Mouse (Mus musculus) bone marrow, adult 2 months (tissue): ENCODE data around the gene Espl1. TPM values are rescaled to one million over a fixed set of nuclear protein-coding genes. Genes with fewer than 3 reads are reported as not detected.

Experiments
- H3K27ac ChIP-seq: fragments of 200-500 bp; 2 replicates; pipeline ENCODE4 v1.5.1; 2012; ENCODE audit warnings: low read depth, mild to moderate bottlenecking, control low read depth, inconsistent platforms, low read length; ENCODE audit not compliant: control insufficient read depth, poor library complexity, insufficient read depth
- H3K4me1 ChIP-seq: fragments of 200-500 bp; 2 replicates; pipeline ENCODE4 v1.6.1; 2011; ENCODE audit warnings: low read length; ENCODE audit not compliant: control insufficient read depth, insufficient read depth
- H3K4me3 ChIP-seq: fragments of 200-500 bp; replicated peaks from 2 replicates; pipeline ENCODE3; 2011; ENCODE audit warnings: mild to moderate bottlenecking, low read depth, low read length, control low read depth; ENCODE audit not compliant: control insufficient read depth
- CTCF ChIP-seq: fragments of 200-500 bp; IDR thresholded peaks from 2 replicates; pipeline ENCODE4 v1.5.1; 2011; ENCODE audit warnings: low read length, control low read depth; ENCODE audit not compliant: control insufficient read depth, insufficient read depth
- POLR2A ChIP-seq: fragments of 200-500 bp; IDR thresholded peaks from 2 replicates; pipeline ENCODE4 v1.6.1; 2011; ENCODE audit warnings: low read depth, mild to moderate bottlenecking, control low read depth, low read length, borderline replicate concordance; ENCODE audit not compliant: control insufficient read depth
- WGBS: fragments of 180-500 bp; shearing (Covaris S2); methylation state at CpG from one replicate; pipeline ENCODE4 v1.1.7; 2018; 5-methylcytosine and 5-hydroxymethylcytosine counted together
- polyA plus RNA-seq: library from polyadenylated mRNA; stranded (reverse); fragments of >200 nt; gene quantifications from 2 replicates; pipeline ENCODE4 v1.2.4, GENCODE M21; 2011; ENCODE audit warnings: low replicate concordance; ENCODE audit not compliant: missing spikeins, insufficient read depth, insufficient read length

The Espl1 gene
- polyA plus RNA-seq, 1 experiment, result 39.8 TPM

- no peak for TF ChIP-seq POLR2A
- no peak for TF ChIP-seq CTCF
- no peak overlapping the region for H3K27ac ChIP-seq
- H3K4me1 ChIP-seq, result peaks cover 6% of the 10 kb centered on the region; the same call in 1 of the 2 replicates
- no peak overlapping the region for H3K4me3 ChIP-seq
- 92% methylated on average over 19 of the region's 19 CpGs for WGBS
Measured at GRCm38 (mm10) chr15:102280623-102281022, 15.4 kb upstream of the Espl1 start.

DNA sequence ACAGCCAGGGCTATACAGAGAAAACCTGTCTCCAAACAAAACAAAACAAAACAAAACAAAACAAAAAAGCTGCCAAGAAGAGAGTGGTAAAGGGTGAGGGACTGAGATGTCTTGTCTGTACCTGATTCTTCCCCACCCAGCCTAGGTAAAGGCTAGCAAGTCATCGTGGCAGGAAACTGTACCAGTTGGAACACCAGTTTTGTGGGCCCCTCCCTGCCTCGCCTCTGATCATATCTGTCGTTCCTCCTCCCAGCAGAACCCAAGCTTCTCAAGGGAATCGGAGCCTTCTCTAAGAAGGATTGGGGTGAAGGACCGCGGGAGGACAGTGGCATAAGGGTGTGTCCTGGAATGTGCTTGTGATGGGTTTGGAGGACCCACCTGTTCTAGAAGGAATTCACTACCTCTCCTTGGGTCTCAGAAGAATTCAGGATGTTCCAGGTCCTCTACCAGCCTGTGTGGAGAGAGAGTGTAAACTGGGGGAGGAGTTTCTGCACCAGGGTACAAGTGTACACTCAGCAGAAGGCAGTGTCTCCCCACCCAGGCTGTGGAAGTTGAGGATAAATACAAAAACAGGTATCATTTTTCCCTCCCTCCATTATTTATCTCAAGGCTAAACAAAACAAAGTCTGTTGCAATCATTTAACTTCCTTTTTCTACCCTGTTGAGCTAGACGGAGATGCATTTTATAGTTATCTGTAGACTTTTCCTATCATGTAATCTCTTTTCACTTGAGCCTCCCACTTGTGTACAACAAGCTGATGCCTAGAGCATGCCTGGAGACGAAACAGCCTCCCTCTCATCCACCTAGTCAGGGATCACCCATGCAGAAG, 13.4 kb upstream of the Espl1 start:
- no peak overlapping the region for H3K4me3 ChIP-seq
- WGBS, result 34% methylated on average over 8 of the region's 8 CpGs
- peak overlapping the region; percentile 43; the same call in 1 of the 2 replicates for H3K27ac ChIP-seq
- peaks cover 6% of the 10 kb centered on the region; the same call in 1 of the 2 replicates for H3K4me1 ChIP-seq
- TF ChIP-seq CTCF, result no peak
- TF ChIP-seq POLR2A, result no peak

DNA sequence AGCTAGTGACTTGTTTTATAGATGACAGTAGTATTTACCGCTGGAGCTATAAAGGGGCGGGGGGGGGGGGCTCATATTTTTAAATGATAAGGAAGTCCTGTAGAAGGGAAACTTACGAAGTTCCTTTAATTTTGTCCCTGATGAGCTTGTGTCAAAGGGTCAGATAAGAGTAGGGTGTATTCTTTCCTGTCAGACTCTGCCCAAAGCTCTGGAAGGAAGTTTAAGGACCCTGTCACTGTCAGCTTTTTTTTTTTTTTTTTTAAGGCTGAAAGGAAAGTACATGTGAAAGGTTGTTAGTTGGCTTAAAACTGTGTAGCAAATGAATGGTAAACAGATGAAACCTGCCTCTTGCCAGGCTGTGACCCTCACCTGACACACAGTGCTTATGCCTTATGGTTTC, 12.4 kb upstream of the Espl1 start:
- H3K27ac ChIP-seq, result no peak overlapping the region
- TF ChIP-seq POLR2A, result no peak
- TF ChIP-seq CTCF, result no peak
- peaks cover 6% of the 10 kb centered on the region; the same call in 1 of the 2 replicates for H3K4me1 ChIP-seq
- H3K4me3 ChIP-seq, result no peak overlapping the region
- WGBS, result 48% methylated on average over 3 of the region's 3 CpGs

DNA sequence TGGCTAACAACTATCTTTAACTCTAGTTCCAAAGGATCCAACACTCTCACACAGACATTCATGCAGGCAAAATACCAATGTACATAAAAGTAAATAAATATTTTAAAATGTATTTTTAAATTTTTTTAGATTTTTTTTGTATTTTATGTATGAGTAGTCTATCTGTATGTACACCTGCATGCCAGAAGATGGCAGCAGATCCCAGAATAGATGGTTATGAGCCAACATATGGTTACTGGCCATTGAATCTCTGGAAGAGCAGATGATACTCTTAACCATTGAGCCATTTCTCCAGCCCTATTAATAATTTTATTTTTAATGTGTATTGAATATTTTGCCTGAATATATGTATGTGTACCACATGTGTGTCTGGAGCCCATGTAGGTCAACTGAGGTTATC, 8.7 kb upstream of the Espl1 start:
- TF ChIP-seq POLR2A, result no peak
- peak; percentile 29; the same call in 1 of the 2 replicates for TF ChIP-seq CTCF
- Histone ChIP-seq H3K4me3 (no peak overlapping the region), H3K4me1 (peaks cover 4% of the 10 kb centered on the region; the same call in 1 of the 2 replicates), H3K27ac (no peak overlapping the region)

DNA sequence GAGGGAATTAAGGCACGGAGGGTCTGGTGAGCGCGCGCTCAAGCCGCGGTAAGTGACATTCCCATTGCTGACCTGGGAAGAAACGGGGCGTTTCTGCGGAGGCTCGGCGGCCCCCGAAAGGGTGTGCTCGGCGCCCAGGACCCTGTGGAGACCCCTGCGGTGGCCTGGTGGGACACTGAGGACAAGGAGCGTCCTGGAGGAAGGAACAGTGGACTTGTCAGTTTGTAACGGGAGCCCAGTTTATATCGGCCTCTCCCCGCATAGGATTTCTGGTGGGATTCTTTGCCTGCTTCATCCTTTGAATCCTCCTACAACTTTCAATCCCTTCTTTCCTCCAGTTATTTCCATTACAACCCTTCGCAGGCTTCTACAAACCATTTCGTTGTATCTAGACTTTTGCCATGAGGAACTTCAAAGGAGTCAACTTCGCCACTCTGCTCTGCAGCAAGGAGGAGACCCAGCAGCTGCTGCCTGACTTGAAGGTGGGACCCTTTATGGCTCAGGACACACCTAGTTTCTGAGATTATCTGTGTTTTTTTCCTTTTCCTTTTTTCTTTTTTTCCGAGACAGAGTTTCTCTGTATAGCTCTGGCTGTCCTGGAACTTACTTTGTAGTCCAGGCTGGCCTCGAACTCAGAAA, 421 bp downstream of the Espl1 start:
- no peak for TF ChIP-seq CTCF
- TF ChIP-seq POLR2A, result no peak
- H3K27ac ChIP-seq, result 0 out of 2 replicates have a peak overlapping the region, but pooled peaks have one; percentile 26
- H3K4me3 ChIP-seq, result peak overlapping the region; percentile 94
- no peaks in the 10 kb centered on the region for H3K4me1 ChIP-seq
- WGBS, result 4% methylated on average over 24 of the region's 24 CpGs

DNA sequence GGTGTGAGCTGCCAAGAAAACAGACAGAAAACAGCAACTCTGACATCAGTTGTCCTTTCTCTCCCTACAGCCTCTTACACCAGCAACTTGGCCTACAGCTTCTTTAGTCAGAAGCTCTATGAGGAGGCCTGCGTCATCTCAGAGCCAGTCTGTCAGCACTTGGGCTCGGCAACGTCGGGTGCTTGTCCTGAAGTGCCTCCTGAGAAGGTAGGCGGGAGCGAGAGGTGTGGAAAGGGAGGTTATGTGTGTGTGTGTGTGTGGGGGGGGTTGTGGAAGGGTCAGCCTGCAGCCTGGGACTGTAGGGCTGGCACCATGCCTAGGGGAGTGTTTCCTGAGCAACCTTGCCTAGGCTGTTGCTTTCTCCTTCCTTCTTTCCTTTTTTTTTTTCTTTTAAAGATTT, 6.5 kb downstream of the Espl1 start:
- H3K27ac ChIP-seq, result no peak overlapping the region
- WGBS, result 83% methylated on average over 6 of the region's 6 CpGs
- H3K4me1 ChIP-seq, result no peaks in the 10 kb centered on the region
- no peak overlapping the region for H3K4me3 ChIP-seq
- TF ChIP-seq CTCF (no peak), POLR2A (no peak)

DNA sequence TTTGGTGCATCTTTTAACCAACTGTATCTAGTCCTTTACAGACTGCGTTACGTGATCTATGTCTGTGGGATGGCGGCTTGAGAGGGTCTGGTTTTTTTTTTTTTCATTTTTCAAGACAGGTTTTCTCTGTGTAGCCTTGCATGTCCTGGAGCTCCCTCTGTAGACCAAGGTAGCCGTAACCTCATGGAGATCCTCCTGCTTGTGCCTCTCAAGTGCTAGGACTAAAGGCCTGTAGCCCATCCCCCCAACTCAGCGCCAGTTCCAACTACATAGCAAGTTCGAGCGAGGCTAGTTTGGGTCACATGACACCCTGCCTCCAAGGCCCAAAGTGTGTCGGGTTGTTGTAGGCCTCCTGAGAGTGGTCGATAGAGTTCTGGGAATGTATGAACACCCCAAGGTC, 12.7 kb downstream of the Espl1 start:
- TF ChIP-seq POLR2A (no peak), CTCF (no peak)
- no peak overlapping the region for H3K27ac ChIP-seq
- 92% methylated on average over 9 of the region's 9 CpGs for whole genome bisulfite sequencing

DNA sequence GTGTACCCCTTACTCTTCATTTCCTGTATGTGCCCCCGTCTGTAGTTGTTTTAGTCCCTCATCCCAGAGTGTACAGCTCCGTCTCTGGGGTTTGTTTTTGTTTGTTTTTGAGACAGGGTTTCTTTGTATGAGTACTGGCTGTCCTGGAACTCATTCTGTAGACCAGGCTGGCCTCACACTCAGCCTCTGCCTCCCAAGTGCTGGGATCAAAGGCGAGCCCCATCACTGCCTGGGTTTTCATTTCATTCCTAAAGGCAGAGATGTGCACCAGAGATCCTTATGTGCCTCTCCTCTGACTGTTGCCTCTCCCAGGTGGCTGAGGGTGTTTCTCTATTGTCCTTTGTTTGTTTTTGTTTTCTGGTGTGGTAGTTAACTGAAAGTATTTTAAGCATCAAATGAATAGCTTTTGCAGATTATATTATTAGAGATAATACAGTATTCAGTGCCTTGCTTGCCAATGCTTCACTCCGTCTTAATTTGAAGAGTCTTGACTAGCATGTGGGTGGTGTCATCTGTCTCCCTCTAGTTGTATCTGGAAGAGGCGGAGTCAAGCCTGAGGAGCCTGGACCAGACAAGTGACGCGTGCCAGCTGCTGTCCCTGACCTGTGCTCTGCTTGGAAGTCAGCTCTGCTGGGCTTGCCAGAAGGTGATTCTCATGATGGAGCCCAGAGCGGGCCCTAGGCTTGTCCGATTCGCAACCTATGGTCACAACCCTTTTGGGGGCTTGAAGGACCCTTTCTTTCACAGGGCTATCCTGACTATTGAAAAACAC, 14.2 kb downstream of the Espl1 start:
- TF ChIP-seq CTCF (no peak), POLR2A (no peak)
- Histone ChIP-seq H3K4me3 (no peak overlapping the region), H3K27ac (no peak overlapping the region), H3K4me1 (no peaks in the 10 kb centered on the region)
- 91% methylated on average over 10 of the region's 10 CpGs for WGBS

More for the DNA sequence above, 12.7 kb downstream of the Espl1 start:
- Histone ChIP-seq H3K4me3 (no peak overlapping the region), H3K4me1 (no peaks in the 10 kb centered on the region)
